Mouse (Mus musculus) lung, postnatal 36 days (tissue): ENCODE results near the gene Tnfsf13b.

Experiments used
- DNase-seq: peaks from one replicate; pipeline ENCODE4 v3.0.0; 2022; ENCODE audit warnings: mixed read lengths

Tnfsf13b gene

GRCm38 (mm10) chr8:10006156-10006985 lies at the start of gene Tnfsf13b:
Gene Tnfsf13b, plus strand, starts transcription at chr8:10006467.
- peak; percentile 66 for DNase-seq

- DNase-seq, result no peak
Observed at GRCm38 (mm10) chr8:9958338-9958737, 47.9 kb upstream of the Tnfsf13b start.

GRCm38 (mm10) chr8:9959919-9960318 lies 46.3 kb upstream of the Tnfsf13b start:
- no peak for DNase-seq

- DNase-seq, result no peak
Observed at GRCm38 (mm10) chr8:9971866-9972265, 34.4 kb upstream of the Tnfsf13b start.

GRCm38 (mm10) chr8:9975276-9975675 lies 31.0 kb upstream of the Tnfsf13b start:
- DNase-seq, result no peak

GRCm38 (mm10) chr8:9975898-9976611 lies 30.2 kb upstream of the Tnfsf13b start:
- peak; percentile 99 for DNase-seq

GRCm38 (mm10) chr8:9977016-9977415 lies 29.3 kb upstream of the Tnfsf13b start:
- no peak for DNase-seq

- DNase-seq, result peak; percentile 98
Observed at GRCm38 (mm10) chr8:9977573-9978314, 28.5 kb upstream of the Tnfsf13b start, which contains the start of the genes Lig4 and Abhd13. Gene Lig4, minus strand, starts transcription at chr8:9977686. Gene Abhd13, plus strand, starts transcription at chr8:9977707.

- no peak for DNase-seq
Observed at GRCm38 (mm10) chr8:9978475-9979230, 27.6 kb upstream of the Tnfsf13b start.

- no peak for DNase-seq
Observed at GRCm38 (mm10) chr8:9979746-9980145, 26.5 kb upstream of the Tnfsf13b start.

- DNase-seq, result no peak
Observed at GRCm38 (mm10) chr8:9980188-9980587, 26.1 kb upstream of the Tnfsf13b start.

GRCm38 (mm10) chr8:10004115-10004514 lies 2.2 kb upstream of the Tnfsf13b start:
- no peak for DNase-seq

- peak; percentile 24 for DNase-seq
Observed at GRCm38 (mm10) chr8:10006986-10007659, 856 bp downstream of the Tnfsf13b start.

- no peak for DNase-seq
Observed at GRCm38 (mm10) chr8:10007660-10008028, 1.4 kb downstream of the Tnfsf13b start.

- DNase-seq, result no peak
Observed at GRCm38 (mm10) chr8:10016252-10016651, 10.0 kb downstream of the Tnfsf13b start.

- DNase-seq, result peak; percentile 65
Observed at GRCm38 (mm10) chr8:10017231-10017630, 11.0 kb downstream of the Tnfsf13b start.

GRCm38 (mm10) chr8:10030320-10031060 lies 24.2 kb downstream of the Tnfsf13b start:
- DNase-seq, result no peak

- no peak for DNase-seq
Observed at GRCm38 (mm10) chr8:10031177-10031576, 24.9 kb downstream of the Tnfsf13b start.

- peak; percentile 47 for DNase-seq
Observed at GRCm38 (mm10) chr8:10040866-10041265, 34.6 kb downstream of the Tnfsf13b start.

GRCm38 (mm10) chr8:10043842-10044510 lies 37.7 kb downstream of the Tnfsf13b start:
- peak; percentile 51 for DNase-seq
